Mouse (Mus musculus) testis, postnatal 10 days (tissue): ENCODE data around the gene Esr2.
"Not testable (repeated sequence)": the region's sequence is repeated elsewhere in the genome, so short reads cannot be mapped to it uniquely, and the experiment has no call there.

Experiments
- DNase-seq: peaks from one replicate; pipeline ENCODE4 v3.0.0; 2021; ENCODE audit warnings: low spot score

The Esr2 gene

GRCm38 (mm10) chr12:76152389-76152788 is 24.7 kb downstream of the Esr2 start:
- not testable (repeated sequence) for DNase-seq

GRCm38 (mm10) chr12:76136701-76137100 is 40.4 kb downstream of the Esr2 start:
- DNase-seq: no peak

GRCm38 (mm10) chr12:76133081-76133480 is 44.0 kb downstream of the Esr2 start:
- DNase-seq: not testable (repeated sequence)

- no peak for DNase-seq
Observed at GRCm38 (mm10) chr12:76132591-76132990, 44.5 kb downstream of the Esr2 start.

- no peak for DNase-seq
Observed at GRCm38 (mm10) chr12:76130891-76131290, 46.2 kb downstream of the Esr2 start.

- DNase-seq: peak; percentile 68
Observed at GRCm38 (mm10) chr12:76130281-76130680, 46.8 kb downstream of the Esr2 start.

GRCm38 (mm10) chr12:76128831-76129230 is 48.2 kb downstream of the Esr2 start:
- peak; percentile 77 for DNase-seq

- DNase-seq: peak; percentile 65
Observed at GRCm38 (mm10) chr12:76128306-76128705, 48.8 kb downstream of the Esr2 start.

- no peak for DNase-seq
Observed at GRCm38 (mm10) chr12:76123223-76123622, 53.8 kb downstream of the Esr2 start.

- DNase-seq: peak; percentile 81
Observed at GRCm38 (mm10) chr12:76117632-76118153, 59.4 kb downstream of the Esr2 start.

- DNase-seq: no peak
Observed at GRCm38 (mm10) chr12:76116577-76116976, 60.5 kb downstream of the Esr2 start.

GRCm38 (mm10) chr12:76111046-76111445 is 66.0 kb downstream of the Esr2 start:
- DNase-seq: peak; percentile 55

GRCm38 (mm10) chr12:76109646-76110405 is 67.2 kb downstream of the Esr2 start:
- no peak for DNase-seq

- no peak for DNase-seq
Observed at GRCm38 (mm10) chr12:76104596-76105351, 72.3 kb downstream of the Esr2 start.

- no peak for DNase-seq
Observed at GRCm38 (mm10) chr12:76102621-76103020, 74.4 kb downstream of the Esr2 start.

GRCm38 (mm10) chr12:76095117-76096035 is 81.7 kb downstream of the Esr2 start:
- no peak for DNase-seq

GRCm38 (mm10) chr12:76093613-76094588 is 83.2 kb downstream of the Esr2 start:
- DNase-seq: no peak

GRCm38 (mm10) chr12:76092789-76093466 is 84.1 kb downstream of the Esr2 start:
- DNase-seq: no peak

- DNase-seq: no peak
Observed at GRCm38 (mm10) chr12:76087025-76087424, 90.0 kb downstream of the Esr2 start.
